Comparison of ENCODE assay signal across 13 mouse cellular contexts in genomic region chr4:62881824-62882223, GRCm38 (mm10).
DNase-seq lines count a peak whose midpoint lies in the region; TF ChIP-seq lines count a peak whose summit lies in the region.
"Had no signal": no experiment of that assay in that cellular context is flagged by ENCODE, and none has a peak within 500 bp of the region (broad histone marks: within the 10 kb centered on the region; RNA-seq: fewer than 3 reads in every experiment).

No protein-coding gene starts in this region.

- H3K27me3 ChIP-seq in ES-Bruce4 (ENCODE audit: control insufficient read depth, insufficient read depth, low read length, poor library complexity, severe bottlenecking): no peaks in the 10 kb centered on the region

- no peak for TF ChIP-seq EP300 in ES-Bruce4 (IDR thresholded peaks at IDR 0.05; ENCODE audit: insufficient read depth, low read depth, low read length)

- no peak overlapping the region for H3K4me3 ChIP-seq in layer of hippocampus, adult 2 months
- no peak overlapping the region for H3K4me3 ChIP-seq in ES-Bruce4 (ENCODE audit: low read depth, low read length)
- H3K4me3 ChIP-seq: forebrain, embryonic 15.5 days; myocyte had no signal

- 0 out of 2 replicates have a peak, but pooled peaks cover 1% of the 10 kb centered on the region for H3K9me3 ChIP-seq in ES-Bruce4 (replicated peaks; ENCODE audit: control insufficient read depth, insufficient read depth, low read length, poor library complexity, severe bottlenecking)
- H3K9me3 ChIP-seq: forebrain, embryonic 15.5 days had no signal

- no peak for DNase-seq in layer of hippocampus, adult 2 months (ENCODE audit: low spot score in 2 of 2)
- no peak for DNase-seq in layer of hippocampus, adult 11-12 months (ENCODE audit: low spot score)
- peak; percentile 13 for DNase-seq in 416B (ENCODE audit: low read depth)
- no peak for DNase-seq in brain, embryonic 14.5 days (ENCODE audit: low read depth)
- no peak for DNase-seq in urinary bladder, postnatal 14 days (ENCODE audit: low spot score)
- no peak for DNase-seq in spleen, postnatal 36 days (ENCODE audit: low spot score in 2 of 2)
- no peak for DNase-seq in layer of hippocampus, adult 9-10 months (ENCODE audit: low spot score)
- DNase-seq: cerebellum, adult 9-11 months; kidney, postnatal 4 days; lung, adult 18-20 months had no signal

- no peaks in the 10 kb centered on the region for H3K36me3 ChIP-seq in ES-Bruce4 (ENCODE audit: control insufficient read depth, insufficient read depth, low read length, poor library complexity, severe bottlenecking)
- H3K36me3 ChIP-seq: forebrain, embryonic 15.5 days had no signal

- H3K27ac ChIP-seq in layer of hippocampus, adult 2 months: no peak overlapping the region
- no peak overlapping the region for H3K27ac ChIP-seq in ES-Bruce4 (ENCODE audit: insufficient read depth, low read length)
- H3K27ac ChIP-seq: forebrain, embryonic 15.5 days had no signal

- no peak for TF ChIP-seq POLR2A in ES-Bruce4 (IDR thresholded peaks at IDR 0.05; ENCODE audit: insufficient read depth, low read length)
- no peak for TF ChIP-seq POLR2A in brain, embryonic 14.5 days (IDR thresholded peaks at IDR 0.05; ENCODE audit: borderline replicate concordance, extremely low read depth, insufficient read depth, insufficient read length, poor library complexity, severe bottlenecking)

- H3K9ac ChIP-seq in ES-Bruce4 (ENCODE audit: low read depth, poor library complexity, severe bottlenecking): no peak overlapping the region
- H3K9ac ChIP-seq: forebrain, embryonic 15.5 days had no signal

- peak; percentile 59 for TF ChIP-seq CTCF in layer of hippocampus, adult 2 months (conservative IDR thresholded peaks at IDR 0.05)
- TF ChIP-seq CTCF in ES-Bruce4 (IDR thresholded peaks at IDR 0.05; ENCODE audit: low read depth, low read length): peak; percentile 73
- TF ChIP-seq CTCF in brain, embryonic 14.5 days (IDR thresholded peaks at IDR 0.05; ENCODE audit: borderline replicate concordance, extremely low read depth, insufficient read depth, insufficient read length): peak; percentile 15; the same call in 1 of the 2 replicates

- no peaks in the 10 kb centered on the region for H3K4me1 ChIP-seq in ES-Bruce4 (ENCODE audit: control insufficient read depth, insufficient read depth, low read length)
- H3K4me1 ChIP-seq: forebrain, embryonic 15.5 days had no signal

Comparison
In these comparisons a context has a peak if more than half of its experiments do, and no peak if none do; other contexts are left out.
1. CTCF ChIP-seq: peak in every context shown above with its lines; median percentile 73 in ES-Bruce4; 59 in layer of hippocampus, adult 2 months; 15 in brain, embryonic 14.5 days.